Mouse (Mus musculus) midbrain, embryonic 12.5 days (tissue): ENCODE measurements around the gene Dusp1. TPM values are rescaled to one million over a fixed set of nuclear protein-coding genes. Genes with fewer than 3 reads are reported as not detected.

ENCODE experiments used
- ATAC-seq: fragments of 200-750 bp; cut with Nextera tagmentation; 2 replicates; pipeline ENCODE4 v1.8.0; 2017; ENCODE audit warnings: low read depth, moderate TSS enrichment, moderate library complexity; ENCODE audit not compliant: low FRiP score
- H3K27ac ChIP-seq: fragments of 300-500 bp; sonication (generic); replicated peaks from 2 replicates; pipeline ENCODE4 v1.5.1; 2016; ENCODE audit warnings: mild to moderate bottlenecking
- H3K27me3 ChIP-seq: fragments of 300-500 bp; sonication (generic); 2 replicates; pipeline ENCODE4 v1.6.1; 2016; ENCODE audit warnings: mild to moderate bottlenecking
- H3K36me3 ChIP-seq: fragments of 300-500 bp; sonication (generic); 2 replicates; pipeline ENCODE4 v1.6.1; 2016
- H3K4me1 ChIP-seq: fragments of 300-500 bp; sonication (generic); 2 replicates; pipeline ENCODE4 v1.6.1; 2016
- H3K4me2 ChIP-seq: fragments of 300-500 bp; sonication (generic); replicated peaks from 2 replicates; pipeline ENCODE4 v1.6.1; 2016; ENCODE audit warnings: mild to moderate bottlenecking, moderate library complexity
- H3K4me3 ChIP-seq: fragments of 300-500 bp; sonication (generic); 2 replicates; pipeline ENCODE4 v1.5.1; 2016; ENCODE audit warnings: mild to moderate bottlenecking
- H3K9ac ChIP-seq: fragments of 300-500 bp; sonication (generic); replicated peaks from 2 replicates; pipeline ENCODE4 v1.6.1; 2016; ENCODE audit warnings: mild to moderate bottlenecking, moderate library complexity
- H3K9me3 ChIP-seq: fragments of 300-500 bp; sonication (generic); 2 replicates; pipeline ENCODE4 v1.6.1; 2016; ENCODE audit warnings: mild to moderate bottlenecking
- WGBS: fragments of 180-500 bp; shearing (Covaris S2); methylation state at CpG from one replicate; pipeline ENCODE4 v1.1.7; 2016; 5-methylcytosine and 5-hydroxymethylcytosine counted together
- polyA plus RNA-seq: library from polyadenylated mRNA; unstranded; fragments of >200 nt; fragmentation: Nextera tagmentation; extraction: Ambion mirVana; gene quantifications from 2 replicates; pipeline ENCODE4 v1.2.1, GENCODE M21; 2016

Gene Dusp1
- polyA plus RNA-seq, 1 experiment from 2014 or later = 35.4 TPM

DNA sequence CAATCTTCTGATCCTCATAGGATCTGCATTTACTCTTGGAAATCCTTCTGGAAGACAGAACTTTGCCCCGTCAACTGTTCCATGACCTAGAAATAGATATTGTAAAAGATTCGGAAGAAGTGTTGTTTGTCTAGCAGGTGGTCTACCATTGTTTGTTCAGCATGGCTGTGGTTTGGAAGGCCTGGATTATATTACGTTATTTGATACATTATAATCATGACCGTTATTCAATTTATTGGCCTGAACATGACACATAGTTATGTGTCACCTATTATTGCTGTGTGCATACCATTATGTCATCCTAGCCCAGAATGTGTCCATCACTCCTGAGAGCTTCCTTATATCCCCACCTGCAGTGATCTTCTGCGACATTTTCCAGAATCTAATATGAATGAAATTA, 36.9 kb upstream of the Dusp1 start:
- no peak for ATAC-seq
- Histone ChIP-seq H3K4me2 (no peak overlapping the region), H3K9me3 (no peaks in the 10 kb centered on the region), H3K36me3 (peaks cover 8% of the 10 kb centered on the region; the same call in 1 of the 2 replicates), H3K9ac (no peak overlapping the region), H3K4me1 (peaks cover 26% of the 10 kb centered on the region), H3K27me3 (no peaks in the 10 kb centered on the region), H3K4me3 (no peak overlapping the region), H3K27ac (no peak overlapping the region)
- WGBS = 95% methylated on average over 5 of the region's 5 CpGs

DNA sequence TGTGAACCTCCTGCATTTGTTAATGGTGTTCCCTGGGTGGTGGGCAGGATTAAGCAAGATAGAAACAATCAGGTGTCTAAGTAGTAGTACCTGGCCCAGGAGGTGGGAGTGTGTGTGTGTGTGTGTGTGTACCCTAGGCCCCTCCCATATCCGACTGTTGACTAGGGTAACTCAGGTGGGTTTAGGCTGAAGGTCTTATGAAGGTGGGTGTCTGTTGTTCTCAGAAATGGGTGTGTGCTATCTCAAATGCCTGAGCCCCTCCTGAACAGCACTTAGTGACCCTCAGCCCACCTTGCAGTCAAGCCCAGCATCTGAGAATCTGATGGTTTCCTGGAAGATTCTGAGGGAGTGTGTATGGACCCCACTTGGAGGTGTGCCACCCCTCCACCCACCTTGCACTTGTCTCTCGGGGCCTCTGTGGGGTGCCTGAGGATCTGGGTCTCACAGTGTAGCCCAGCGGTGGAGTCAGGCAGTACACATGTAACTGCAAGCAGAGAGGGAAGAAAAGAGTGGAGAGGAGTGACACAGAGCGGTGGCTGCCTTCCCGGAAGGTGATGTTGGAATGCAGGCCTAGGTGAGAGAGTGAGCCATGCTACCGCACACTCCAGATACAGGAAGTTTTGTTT, 35.0 kb upstream of the Dusp1 start:
- Histone ChIP-seq H3K4me1 (peaks cover 17% of the 10 kb centered on the region), H3K4me3 (no peak overlapping the region), H3K27ac (no peak overlapping the region), H3K9me3 (no peaks in the 10 kb centered on the region), H3K9ac (no peak overlapping the region), H3K27me3 (no peaks in the 10 kb centered on the region), H3K36me3 (peaks cover 20% of the 10 kb centered on the region; the same call in 1 of the 2 replicates), H3K4me2 (no peak overlapping the region)
- ATAC-seq = no peak
- 90% methylated on average over 6 of the region's 6 CpGs for WGBS

- Histone ChIP-seq H3K4me1 (peaks cover 9% of the 10 kb centered on the region; the same call in 1 of the 2 replicates), H3K9ac (no peak overlapping the region), H3K27me3 (no peaks in the 10 kb centered on the region), H3K9me3 (no peaks in the 10 kb centered on the region), H3K4me2 (no peak overlapping the region), H3K36me3 (peaks cover 22% of the 10 kb centered on the region; the same call in 1 of the 2 replicates), H3K4me3 (no peak overlapping the region), H3K27ac (no peak overlapping the region)
- WGBS = 63% methylated on average over 7 of the region's 7 CpGs
- ATAC-seq = no peak
Measured at GRCm38 (mm10) chr17:26596168-26596658, 34.3 kb upstream of the Dusp1 start.

DNA sequence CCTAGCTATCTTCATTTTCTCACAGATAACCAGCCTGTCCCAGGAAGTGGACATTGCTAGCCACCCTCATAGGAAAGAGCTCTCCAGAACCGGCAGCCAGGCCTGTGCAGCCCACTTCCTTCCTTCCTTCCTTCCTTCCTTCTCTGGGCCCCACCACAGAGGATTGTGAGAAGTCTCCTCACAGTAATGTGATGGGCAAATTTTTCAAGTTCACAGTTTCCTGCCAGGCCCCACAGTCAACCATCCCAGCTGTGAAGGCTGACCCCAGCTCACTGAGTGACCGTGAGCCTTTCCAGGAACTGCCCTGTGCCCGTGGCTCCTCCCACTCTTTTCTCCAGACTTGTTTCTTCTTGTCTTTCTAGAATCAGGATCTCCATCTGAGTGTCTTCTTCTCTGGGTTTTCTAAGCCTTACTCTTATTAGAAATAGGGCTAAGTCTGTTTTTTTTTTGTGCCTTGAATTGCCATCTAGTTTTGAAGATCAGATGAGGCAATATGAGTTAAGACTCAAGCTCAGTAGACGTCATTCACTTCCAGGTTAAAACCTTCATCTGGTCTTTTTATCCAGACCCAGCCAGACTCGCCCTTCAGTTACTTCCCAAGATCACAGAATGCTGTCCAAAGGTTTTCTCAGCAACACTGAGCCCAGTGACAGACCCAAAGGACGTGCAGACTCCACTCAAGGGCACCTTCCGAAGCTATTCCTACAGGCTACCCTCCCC, 33.7 kb upstream of the Dusp1 start:
- Histone ChIP-seq H3K36me3 (peaks cover 28% of the 10 kb centered on the region; the same call in 1 of the 2 replicates), H3K9ac (no peak overlapping the region), H3K27ac (no peak overlapping the region), H3K4me3 (no peak overlapping the region), H3K4me2 (no peak overlapping the region), H3K4me1 (peaks cover 7% of the 10 kb centered on the region; the same call in 1 of the 2 replicates), H3K27me3 (no peaks in the 10 kb centered on the region), H3K9me3 (no peaks in the 10 kb centered on the region)
- ATAC-seq = no peak
- 77% methylated on average over 7 of the region's 7 CpGs for WGBS

GRCm38 (mm10) chr17:26594958-26595357, 33.0 kb upstream of the Dusp1 start:
- no peak overlapping the region for H3K4me2 ChIP-seq
- no peaks in the 10 kb centered on the region for H3K27me3 ChIP-seq
- H3K4me1 ChIP-seq = peaks cover 7% of the 10 kb centered on the region; the same call in 1 of the 2 replicates
- H3K9me3 ChIP-seq = no peaks in the 10 kb centered on the region
- H3K27ac ChIP-seq = no peak overlapping the region
- no peak overlapping the region for H3K4me3 ChIP-seq
- H3K36me3 ChIP-seq = peaks cover 29% of the 10 kb centered on the region; the same call in 1 of the 2 replicates
- no peak overlapping the region for H3K9ac ChIP-seq
- WGBS = 87% methylated on average over 7 of the region's 7 CpGs
- no peak for ATAC-seq

DNA sequence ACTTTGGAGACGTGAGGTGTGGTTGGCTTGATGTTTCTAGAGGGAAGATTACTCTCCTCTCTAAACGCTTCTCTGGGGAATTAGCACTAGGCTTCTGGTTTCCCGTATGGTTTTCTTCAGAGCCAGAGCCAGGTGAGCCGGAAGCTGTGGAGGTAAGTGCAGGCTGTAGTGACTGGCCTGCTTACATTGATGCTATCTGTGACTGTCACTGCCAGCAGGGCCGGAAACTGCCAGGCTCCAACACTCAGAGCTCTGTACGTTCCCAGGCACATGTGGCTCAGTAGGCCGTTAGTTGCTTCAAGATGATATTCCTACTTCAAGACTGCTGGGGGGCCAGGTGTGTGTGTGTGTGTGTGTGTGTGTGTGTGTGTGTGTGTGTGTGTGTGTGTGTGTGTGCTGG, 32.2 kb upstream of the Dusp1 start:
- Histone ChIP-seq H3K4me2 (no peak overlapping the region), H3K4me1 (peaks cover 7% of the 10 kb centered on the region; the same call in 1 of the 2 replicates), H3K9ac (no peak overlapping the region), H3K9me3 (no peaks in the 10 kb centered on the region), H3K4me3 (no peak overlapping the region), H3K27ac (no peak overlapping the region), H3K27me3 (no peaks in the 10 kb centered on the region), H3K36me3 (peaks cover 29% of the 10 kb centered on the region; the same call in 1 of the 2 replicates)
- WGBS = 94% methylated on average over 7 of the region's 7 CpGs
- ATAC-seq = no peak

DNA sequence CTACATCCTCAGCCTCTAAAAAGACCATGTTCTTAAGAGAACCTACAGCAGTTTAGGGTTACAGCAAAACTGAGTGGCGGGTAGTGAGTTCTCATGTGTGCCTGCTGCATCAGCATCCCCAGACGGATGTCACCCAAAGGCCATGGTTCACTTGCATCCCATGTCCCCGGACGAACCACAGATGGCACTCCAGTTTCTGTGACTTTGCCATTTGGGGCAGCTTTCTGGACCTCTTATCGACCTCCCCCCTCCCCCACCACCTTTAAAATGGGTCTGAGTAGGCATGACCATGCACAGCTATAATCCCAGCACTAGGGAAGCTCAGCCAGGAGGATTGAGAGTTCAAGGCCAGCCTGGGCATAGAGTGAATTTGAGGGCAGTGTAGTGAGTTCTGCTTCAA, 31.3 kb upstream of the Dusp1 start:
- Histone ChIP-seq H3K4me3 (no peak overlapping the region), H3K4me2 (no peak overlapping the region), H3K9ac (no peak overlapping the region), H3K4me1 (peaks cover 7% of the 10 kb centered on the region; the same call in 1 of the 2 replicates), H3K27me3 (no peaks in the 10 kb centered on the region), H3K36me3 (peaks cover 34% of the 10 kb centered on the region; the same call in 1 of the 2 replicates), H3K9me3 (no peaks in the 10 kb centered on the region), H3K27ac (no peak overlapping the region)
- ATAC-seq = no peak
- 96% methylated on average over 5 of the region's 5 CpGs for WGBS

- H3K9me3 ChIP-seq = no peaks in the 10 kb centered on the region
- H3K36me3 ChIP-seq = peaks cover 34% of the 10 kb centered on the region; the same call in 1 of the 2 replicates
- H3K27ac ChIP-seq = no peak overlapping the region
- H3K27me3 ChIP-seq = no peaks in the 10 kb centered on the region
- H3K4me2 ChIP-seq = no peak overlapping the region
- H3K4me3 ChIP-seq = no peak overlapping the region
- no peak overlapping the region for H3K9ac ChIP-seq
- H3K4me1 ChIP-seq = peaks cover 7% of the 10 kb centered on the region; the same call in 1 of the 2 replicates
- ATAC-seq = no peak
- WGBS = 91% methylated on average over 4 of the region's 4 CpGs
Measured at GRCm38 (mm10) chr17:26592510-26592909, 30.6 kb upstream of the Dusp1 start.

GRCm38 (mm10) chr17:26587961-26588487, 26.1 kb upstream of the Dusp1 start:
- Histone ChIP-seq H3K4me2 (no peak overlapping the region), H3K27ac (no peak overlapping the region), H3K4me1 (peaks cover 14% of the 10 kb centered on the region), H3K9ac (no peak overlapping the region), H3K27me3 (no peaks in the 10 kb centered on the region), H3K4me3 (no peak overlapping the region), H3K9me3 (no peaks in the 10 kb centered on the region), H3K36me3 (peaks cover 39% of the 10 kb centered on the region)
- WGBS = 91% methylated on average over 12 of the region's 12 CpGs
- no peak for ATAC-seq

- Histone ChIP-seq H3K27ac (peak overlapping the region; percentile 17; the same call in 1 of the 2 replicates), H3K9ac (no peak overlapping the region), H3K4me2 (no peak overlapping the region), H3K36me3 (peaks cover 37% of the 10 kb centered on the region), H3K4me1 (peaks cover 14% of the 10 kb centered on the region), H3K4me3 (no peak overlapping the region), H3K27me3 (no peaks in the 10 kb centered on the region), H3K9me3 (no peaks in the 10 kb centered on the region)
- 64% methylated on average over 15 of the region's 15 CpGs for WGBS
- ATAC-seq = no peak
Measured at GRCm38 (mm10) chr17:26584558-26585136, 22.7 kb upstream of the Dusp1 start.

DNA sequence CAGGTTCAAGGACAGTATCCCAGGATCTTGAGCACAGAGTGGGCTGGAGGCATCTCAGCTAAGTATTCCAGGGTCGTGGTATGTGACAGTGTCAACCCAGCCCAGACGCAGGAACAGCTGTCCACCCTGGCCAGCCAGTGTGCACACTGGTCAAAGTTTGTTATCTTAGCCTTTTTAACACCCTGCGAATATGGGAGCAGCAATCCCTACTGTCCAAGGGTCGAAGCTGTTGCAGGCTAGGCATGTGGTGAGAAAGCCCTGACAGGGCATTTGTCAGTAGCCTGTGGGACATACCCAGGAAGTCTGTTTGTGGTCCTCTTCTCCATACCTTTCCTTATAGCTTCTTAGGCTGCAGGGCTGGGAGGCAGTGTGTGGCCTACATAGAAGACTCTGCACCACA, 22.1 kb upstream of the Dusp1 start:
- H3K4me1 ChIP-seq = peaks cover 14% of the 10 kb centered on the region
- WGBS = 80% methylated on average over 4 of the region's 4 CpGs
- ATAC-seq = no peak
- H3K36me3 ChIP-seq = peaks cover 38% of the 10 kb centered on the region
- no peak overlapping the region for H3K4me2 ChIP-seq
- peak overlapping the region; percentile 17 for H3K27ac ChIP-seq
- H3K4me3 ChIP-seq = no peak overlapping the region
- no peak overlapping the region for H3K9ac ChIP-seq
- H3K9me3 ChIP-seq = no peaks in the 10 kb centered on the region
- no peaks in the 10 kb centered on the region for H3K27me3 ChIP-seq

- Histone ChIP-seq H3K4me2 (no peak overlapping the region), H3K4me3 (no peak overlapping the region), H3K9me3 (no peaks in the 10 kb centered on the region), H3K27me3 (no peaks in the 10 kb centered on the region), H3K27ac (peak overlapping the region; percentile 17), H3K9ac (no peak overlapping the region), H3K4me1 (peaks cover 14% of the 10 kb centered on the region), H3K36me3 (peaks cover 37% of the 10 kb centered on the region)
- no peak for ATAC-seq
- WGBS = 90% methylated on average over 6 of the region's 6 CpGs
Measured at GRCm38 (mm10) chr17:26583606-26584005, 21.7 kb upstream of the Dusp1 start.
